Mouse (Mus musculus): ENCODE results near the gene Pbld2.
"Not testable (repeated sequence)": the region's sequence is repeated elsewhere in the genome, so short reads cannot be mapped to it uniquely, and the experiment has no call there.

Pbld2 gene

GRCm38 (mm10) chr10:63025491-63026011 is 1.4 kb downstream of the Pbld2 start:
- no peak for DNase-seq (ENCODE audit: low spot score)

GRCm38 (mm10) chr10:63026156-63026794 is 2.2 kb downstream of the Pbld2 start:
- no peak for DNase-seq (ENCODE audit: low spot score)

GRCm38 (mm10) chr10:63026795-63027160 is 2.7 kb downstream of the Pbld2 start:
- no peak for DNase-seq (ENCODE audit: low spot score)

- no peak for DNase-seq (ENCODE audit: low spot score)
These were observed 3.5 kb downstream of the Pbld2 start for GRCm38 (mm10) chr10:63027376-63028161.

DNA sequence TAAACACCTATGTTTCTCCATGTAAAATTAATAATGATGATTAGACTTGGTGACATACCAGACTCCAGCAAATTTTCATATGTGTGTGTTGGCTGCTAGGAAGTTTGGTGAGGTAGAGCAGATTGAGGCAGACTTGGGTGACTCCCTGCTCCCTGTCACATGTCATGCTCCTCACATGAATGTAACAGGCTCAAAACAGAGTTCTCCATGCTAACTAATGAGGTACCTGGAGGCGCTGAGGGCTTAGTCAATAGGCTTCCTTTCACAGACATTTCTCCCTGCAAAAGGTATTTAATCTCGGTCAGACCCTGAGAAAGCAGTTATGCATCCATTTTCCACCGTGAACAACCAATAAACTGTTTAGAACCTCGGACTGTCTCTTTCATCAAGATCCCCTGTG is 4.3 kb downstream of the Pbld2 start:
- DNase-seq (ENCODE audit: low spot score), result no peak

DNA sequence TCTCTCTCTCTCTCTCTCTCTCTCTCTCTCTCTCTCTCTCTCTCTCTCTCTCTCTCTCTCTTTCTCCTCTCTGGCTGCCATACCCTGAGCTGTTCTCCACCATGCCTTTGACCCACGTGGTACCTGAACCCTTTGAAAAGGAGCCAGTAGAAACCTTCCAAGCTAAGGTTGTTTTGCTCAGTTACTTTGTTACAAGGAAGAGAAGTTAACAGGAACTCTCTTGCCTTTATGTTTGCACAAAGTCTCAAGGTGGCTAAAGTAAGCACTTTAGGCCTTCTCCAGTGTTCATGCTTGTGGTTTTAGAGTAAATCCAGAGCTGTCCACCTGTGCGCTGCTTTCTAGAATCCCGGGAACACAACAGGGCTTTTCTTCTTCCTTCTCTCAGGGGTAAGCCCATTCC is 8.2 kb downstream of the Pbld2 start:
- no peak for DNase-seq (ENCODE audit: low spot score)

GRCm38 (mm10) chr10:63032956-63033355 is 8.8 kb downstream of the Pbld2 start:
- DNase-seq (ENCODE audit: low spot score), result no peak

- no peak for DNase-seq (ENCODE audit: low spot score)
These were observed 14.6 kb downstream of the Pbld2 start for GRCm38 (mm10) chr10:63038571-63039320.

- no peak for DNase-seq (ENCODE audit: low spot score)
These were observed 15.9 kb downstream of the Pbld2 start for GRCm38 (mm10) chr10:63039867-63040628.

DNA sequence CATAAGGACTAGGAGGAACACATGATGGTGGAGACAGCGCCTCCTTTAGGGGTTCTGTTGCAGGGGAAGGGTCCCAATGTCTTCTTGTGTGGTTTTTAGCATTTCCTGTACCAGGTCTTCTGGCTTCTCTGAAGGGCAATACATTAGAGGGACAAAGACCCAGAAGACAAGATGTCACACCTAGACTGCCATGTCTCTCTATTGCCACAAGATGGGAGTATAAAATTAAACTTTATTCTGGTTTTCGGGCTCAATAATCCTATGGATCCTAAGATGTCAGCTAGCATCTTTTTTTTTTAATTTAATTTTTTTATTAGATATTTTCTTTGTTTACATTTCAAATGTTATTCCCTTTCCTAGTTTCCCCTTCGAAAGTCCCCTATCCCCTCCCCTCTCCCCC is 19.0 kb downstream of the Pbld2 start:
- DNase-seq (ENCODE audit: low spot score), result no peak

- DNase-seq (ENCODE audit: low spot score), result no peak
These were observed 23.6 kb downstream of the Pbld2 start for GRCm38 (mm10) chr10:63047751-63048150.

DNA sequence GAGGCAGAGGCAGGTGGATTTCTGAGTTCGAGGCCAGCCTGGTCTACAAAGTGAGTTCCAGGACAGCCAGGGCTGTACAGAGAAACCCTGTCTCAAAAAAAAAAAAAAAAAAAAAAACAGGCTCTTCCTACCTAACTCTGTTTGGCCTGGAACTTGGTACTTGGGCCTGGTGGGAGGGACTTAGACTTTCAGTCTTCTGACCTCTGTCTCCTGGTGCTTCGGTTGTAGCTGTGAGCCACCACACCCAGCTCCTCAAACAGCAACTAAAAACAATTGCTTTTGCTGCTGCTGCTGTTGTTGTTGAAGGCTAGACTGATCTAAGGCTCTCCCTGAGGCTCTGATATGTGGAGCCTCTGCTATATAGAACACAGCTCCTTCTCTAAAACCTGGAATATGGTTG is 25.0 kb downstream of the Pbld2 start:
- no peak for DNase-seq (ENCODE audit: low spot score)

GRCm38 (mm10) chr10:63051267-63051666 is 27.2 kb downstream of the Pbld2 start:
- DNase-seq (ENCODE audit: low spot score), result no peak

GRCm38 (mm10) chr10:63052011-63052410 is 27.9 kb downstream of the Pbld2 start:
- DNase-seq (ENCODE audit: low spot score), result no peak

DNA sequence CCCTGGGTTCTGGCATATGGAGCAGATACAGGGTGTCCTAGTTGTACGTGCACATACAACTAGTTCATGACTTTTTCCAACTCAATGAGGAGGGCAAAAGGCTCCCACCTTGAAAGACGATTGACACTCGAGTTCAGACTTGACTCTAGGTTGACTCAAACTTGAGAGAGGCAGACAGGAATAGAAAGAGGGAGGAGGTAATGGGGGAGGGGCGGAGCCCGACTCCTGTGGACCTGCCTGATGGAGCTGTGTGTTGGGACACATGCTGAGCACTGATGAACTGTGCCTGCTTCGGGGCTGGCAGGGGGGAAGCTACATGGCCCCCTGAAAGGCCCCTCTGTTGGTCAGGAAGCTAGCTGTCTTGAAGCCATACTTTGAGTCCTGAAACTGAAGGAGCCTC is 28.9 kb downstream of the Pbld2 start:
- peak; percentile 8 for DNase-seq (ENCODE audit: low spot score)

- not testable (repeated sequence) for DNase-seq (ENCODE audit: low spot score)
These were observed 30.0 kb downstream of the Pbld2 start for GRCm38 (mm10) chr10:63054071-63054470.

- DNase-seq (ENCODE audit: low spot score), result no peak
These were observed 30.5 kb downstream of the Pbld2 start for GRCm38 (mm10) chr10:63054586-63054985.

DNA sequence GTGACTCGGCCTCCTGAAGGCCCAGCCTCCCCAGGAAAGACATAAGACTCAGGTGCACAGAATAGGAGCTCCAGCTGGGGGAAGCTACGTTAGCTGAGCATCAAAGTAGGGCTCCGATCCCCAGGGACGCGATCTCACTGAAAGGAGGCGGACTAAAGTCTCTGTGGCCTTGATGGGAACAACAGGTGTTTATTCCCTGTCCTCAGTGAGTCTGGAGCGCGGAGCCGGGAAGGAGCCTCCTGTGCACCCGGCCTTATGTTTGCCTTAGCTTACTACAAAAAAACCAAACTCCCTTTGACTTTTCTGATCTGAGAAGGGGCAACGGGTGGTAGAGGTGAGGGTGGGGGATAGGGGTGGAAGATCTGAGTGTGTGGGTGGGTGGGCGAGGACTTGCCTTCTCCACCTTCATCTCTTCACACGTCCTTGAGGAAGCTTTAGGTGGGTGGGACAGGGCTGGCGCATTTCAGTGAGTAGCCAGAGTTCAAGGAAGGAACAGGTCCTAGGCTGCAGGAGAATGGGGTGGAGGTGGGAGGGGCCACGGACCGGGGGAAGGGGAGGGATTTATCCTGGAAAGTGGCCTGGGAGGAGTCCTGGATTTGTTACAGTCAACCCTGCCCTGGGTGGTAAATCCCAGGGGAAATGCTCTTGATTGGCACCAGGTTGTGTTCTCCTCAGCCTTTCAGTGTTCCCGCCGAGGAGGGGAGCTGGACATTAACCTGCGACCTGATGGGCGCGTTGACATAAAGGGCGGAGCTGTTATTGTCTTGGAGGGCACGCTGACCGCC is 33.0 kb downstream of the Pbld2 start:
- no peak for DNase-seq (ENCODE audit: low spot score)

- no peak for DNase-seq (ENCODE audit: low spot score)
These were observed 35.7 kb downstream of the Pbld2 start, which contains the start of gene Pbld1 for GRCm38 (mm10) chr10:63059862-63060261. Gene Pbld1, plus strand, starts transcription at chr10:63060162.

DNA sequence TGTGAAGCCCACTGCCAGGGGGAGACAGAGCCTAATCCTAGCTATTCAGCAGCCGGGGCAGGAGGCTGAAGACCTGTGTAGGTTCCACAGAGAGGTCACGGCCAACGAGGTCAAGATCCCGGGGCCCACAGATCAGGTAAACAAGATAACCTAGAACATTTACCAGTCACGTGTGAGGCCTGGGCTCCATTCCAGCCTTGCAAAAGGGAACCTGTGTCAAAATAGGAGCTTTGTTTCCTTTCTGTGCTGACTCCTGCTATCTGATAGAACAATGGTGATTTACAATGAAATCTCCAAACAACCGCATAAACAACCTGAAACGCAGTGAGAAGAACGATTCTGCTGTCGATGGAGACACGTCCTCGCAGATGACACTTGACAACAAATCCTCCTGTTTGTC is 36.3 kb downstream of the Pbld2 start:
- DNase-seq (ENCODE audit: low spot score), result peak; percentile 18

- DNase-seq (ENCODE audit: low spot score), result no peak
These were observed 37.2 kb downstream of the Pbld2 start for GRCm38 (mm10) chr10:63061266-63061665.

Data from urinary bladder, postnatal 25 days (tissue).